Mouse (Mus musculus): ENCODE data around the gene Cr2.
"Not testable (repeated sequence)": the region's sequence is repeated elsewhere in the genome, so short reads cannot be mapped to it uniquely, and the experiment has no call there.

The Cr2 gene

GRCm38 (mm10) chr1:195175980-195176931 is at the start of gene Cr2:
Gene Cr2 (minus strand): TSS chr1:195176716.
- DNase-seq (ENCODE audit: low read depth) = peak; percentile 4

- no peak for DNase-seq (ENCODE audit: low read depth)
These were observed 45.3 kb upstream of the Cr2 start for GRCm38 (mm10) chr1:195221781-195222180.

GRCm38 (mm10) chr1:195212851-195213250 is 36.3 kb upstream of the Cr2 start:
- not testable (repeated sequence) for DNase-seq (ENCODE audit: low read depth)

- DNase-seq (ENCODE audit: low read depth) = no peak
These were observed 8.2 kb upstream of the Cr2 start for GRCm38 (mm10) chr1:195184746-195185145.

- DNase-seq (ENCODE audit: low read depth) = peak; percentile 69
These were observed 11.3 kb downstream of the Cr2 start for GRCm38 (mm10) chr1:195164996-195165755.

- peak; percentile 60 for DNase-seq (ENCODE audit: low read depth)
These were observed 44.4 kb downstream of the Cr2 start for GRCm38 (mm10) chr1:195132070-195132469.

GRCm38 (mm10) chr1:195131675-195132015 is 44.9 kb downstream of the Cr2 start:
- no peak for DNase-seq (ENCODE audit: low read depth)

GRCm38 (mm10) chr1:195130953-195131674 is 45.4 kb downstream of the Cr2 start, which contains the start of gene Cr1l:
Gene Cr1l (minus strand): TSS chr1:195131586.
- DNase-seq (ENCODE audit: low read depth) = peak; percentile 96

GRCm38 (mm10) chr1:195130479-195130878 is 46.0 kb downstream of the Cr2 start:
- no peak for DNase-seq (ENCODE audit: low read depth)

GRCm38 (mm10) chr1:195129867-195130266 is 46.6 kb downstream of the Cr2 start:
- peak; percentile 14 for DNase-seq (ENCODE audit: low read depth)

- no peak for DNase-seq (ENCODE audit: low read depth)
These were observed 62.1 kb downstream of the Cr2 start for GRCm38 (mm10) chr1:195114414-195114813.

GRCm38 (mm10) chr1:195113621-195114020 is 62.9 kb downstream of the Cr2 start:
- DNase-seq (ENCODE audit: low read depth) = no peak

- no peak for DNase-seq (ENCODE audit: low read depth)
These were observed 75.8 kb downstream of the Cr2 start for GRCm38 (mm10) chr1:195100693-195101092.

- no peak for DNase-seq (ENCODE audit: low read depth)
These were observed 78.5 kb downstream of the Cr2 start for GRCm38 (mm10) chr1:195098004-195098403.

GRCm38 (mm10) chr1:195092220-195092720 is 84.2 kb downstream of the Cr2 start, which contains the start of gene Cd46:
Gene Cd46 (minus strand): TSS chr1:195092249.
- DNase-seq (ENCODE audit: low read depth) = peak; percentile 37

GRCm38 (mm10) chr1:195091699-195092219 is 84.8 kb downstream of the Cr2 start:
- DNase-seq (ENCODE audit: low read depth) = no peak
